Mouse (Mus musculus) C3H10T1/2 (cell line): ENCODE results near the gene Abcc12. TPM values are rescaled to one million over a fixed set of nuclear protein-coding genes. Genes with fewer than 3 reads are reported as not detected.

Experiments used
- polyA plus RNA-seq, 2 experiments: library from polyadenylated mRNA; unstranded; fragments of >200 nt; fragmentation: generic; extraction: Trizol; gene quantifications; one replicate each; pipeline ENCODE4 v1.2.1; 2012; ENCODE audit warnings: missing spikeins in 2 of 2

The Abcc12 gene
- polyA plus RNA-seq = under 1 TPM in 1 of 2 experiments, not detected in 1; 0.22 TPM

DNA sequence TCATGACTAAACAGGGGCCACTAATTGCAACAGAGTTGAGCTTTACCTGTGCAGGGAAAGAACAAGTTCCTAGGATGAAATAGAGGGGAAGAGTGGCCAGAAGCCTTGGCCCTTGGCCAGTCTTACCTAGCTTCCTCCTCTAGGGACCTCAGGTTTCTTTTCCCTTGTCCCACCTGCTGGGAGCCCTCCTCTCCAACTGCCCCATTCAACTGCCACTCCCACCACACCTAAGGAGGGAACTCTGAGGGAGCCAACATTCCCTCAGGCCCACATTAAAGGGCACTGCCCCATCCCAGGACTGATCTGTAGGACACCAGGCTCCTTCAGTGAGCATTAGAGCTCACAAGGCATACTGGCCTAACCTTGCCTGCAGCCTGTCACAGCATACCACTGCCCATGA, at the start of gene Abcc12:
Gene Abcc12, minus strand, starts transcription at position 229 of the 400 bp plus-strand sequence.

GRCm38 (mm10) chr8:86623911-86624731, 43.6 kb upstream of the Abcc12 start, which contains the start of gene Lonp2:
Gene Lonp2, plus strand, starts transcription at chr8:86624043.

Other genes starting within 250 kb of the Abcc12 start
- gene Lonp2, start 43.4 kb upstream of the Abcc12 start, polyA plus RNA-seq = 10 to 100 TPM in 1 of 2 experiments, 1 to 10 TPM in 1; 3.4 to 38.5 TPM
- 1 to 10 TPM in 1 of 2 experiments, under 1 TPM in 1; 0.62 to 3.8 TPM for gene Gm10638, start 165.0 kb upstream of the Abcc12 start, polyA plus RNA-seq
- gene Siah1a, start 165.2 kb upstream of the Abcc12 start, polyA plus RNA-seq = 1 to 10 TPM in 1 of 2 experiments, under 1 TPM in 1; 0.84 to 7.0 TPM